Mouse (Mus musculus) spleen, adult 2 months (tissue): ENCODE measurements around the gene Slc1a3.

Experiments used
- CTCF ChIP-seq: fragments of 200-500 bp; IDR thresholded peaks from 2 replicates; pipeline ENCODE4 v1.5.1; 2011; ENCODE audit warnings: mild to moderate bottlenecking, inconsistent platforms; ENCODE audit not compliant: insufficient read depth, insufficient read length, insufficient replicate concordance; ENCODE audit errors: extremely low read depth
- POLR2A ChIP-seq: fragments of 200-500 bp; IDR thresholded peaks from 2 replicates; pipeline ENCODE4 v1.6.1; 2011; ENCODE audit warnings: low read depth, low read length, inconsistent platforms

GRCm38 (mm10) chr15:8625370-8625769, 85.2 kb downstream of the Slc1a3 start:
- TF ChIP-seq POLR2A (no peak), CTCF (peak; percentile 56; the same call in 1 of the 2 replicates)
